Mouse (Mus musculus) liver, adult (tissue): ENCODE measurements around the gene Ciapin1.

ENCODE experiments used
- GATA4 ChIP-seq: IDR thresholded peaks from 2 replicates; pipeline ENCODE4 v1.6.1; 2014; ENCODE audit warnings: mild to moderate bottlenecking, low read length; ENCODE audit not compliant: insufficient replicate concordance

The Ciapin1 gene

DNA sequence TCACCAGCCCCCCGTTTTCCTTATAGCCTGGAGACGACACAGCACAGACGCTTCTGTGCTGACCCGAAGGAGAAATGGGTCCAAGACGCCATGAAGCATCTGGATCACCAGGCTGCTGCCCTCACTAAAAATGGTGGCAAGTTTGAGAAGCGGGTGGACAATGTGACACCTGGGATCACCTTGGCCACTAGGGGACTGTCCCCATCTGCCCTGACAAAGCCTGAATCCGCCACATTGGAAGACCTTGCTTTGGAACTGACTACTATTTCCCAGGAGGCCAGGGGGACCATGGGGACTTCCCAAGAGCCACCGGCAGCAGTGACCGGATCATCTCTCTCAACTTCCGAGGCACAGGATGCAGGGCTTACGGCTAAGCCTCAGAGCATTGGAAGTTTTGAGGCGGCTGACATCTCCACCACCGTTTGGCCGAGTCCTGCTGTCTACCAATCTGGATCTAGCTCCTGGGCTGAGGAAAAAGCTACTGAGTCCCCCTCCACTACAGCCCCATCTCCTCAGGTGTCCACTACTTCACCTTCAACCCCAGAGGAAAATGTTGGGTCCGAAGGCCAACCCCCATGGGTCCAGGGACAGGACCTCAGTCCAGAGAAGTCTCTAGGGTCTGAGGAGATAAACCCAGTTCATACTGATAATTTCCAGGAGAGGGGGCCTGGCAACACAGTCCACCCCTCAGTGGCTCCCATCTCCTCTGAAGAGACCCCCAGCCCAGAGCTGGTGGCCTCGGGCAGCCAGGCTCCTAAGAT lies 58.4 kb downstream of the Ciapin1 start:
- TF ChIP-seq GATA4, result no peak

DNA sequence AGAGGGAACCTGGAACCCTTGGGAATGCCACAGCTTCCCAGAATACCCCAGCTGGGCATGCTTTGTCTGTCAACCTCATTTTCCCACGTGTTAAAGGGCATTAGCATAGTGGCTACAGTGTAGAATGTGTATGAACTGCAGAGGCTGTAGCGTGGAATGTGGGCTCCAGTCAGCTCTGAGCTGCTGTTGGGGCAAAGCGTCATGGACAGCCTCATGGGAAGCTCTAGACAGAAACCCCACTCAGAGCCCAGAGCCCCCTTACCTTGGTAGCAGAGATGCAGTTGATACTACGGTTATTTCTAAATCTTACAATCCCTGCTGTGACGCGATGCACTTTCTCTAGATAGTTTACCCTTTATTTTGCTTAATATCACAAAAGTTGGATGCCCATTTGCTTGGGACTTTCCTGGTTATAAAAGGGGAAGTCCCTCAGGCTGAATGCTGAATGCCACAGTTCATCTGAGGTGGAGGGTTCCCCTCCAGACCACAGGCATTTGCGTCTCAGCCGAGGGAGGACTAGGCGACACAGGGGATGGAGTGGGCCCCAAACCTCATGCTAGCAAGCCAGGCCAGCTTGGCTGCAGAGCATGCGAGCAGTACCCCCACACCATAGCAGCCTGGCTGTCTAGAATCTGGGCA lies 59.1 kb downstream of the Ciapin1 start:
- no peak for TF ChIP-seq GATA4

DNA sequence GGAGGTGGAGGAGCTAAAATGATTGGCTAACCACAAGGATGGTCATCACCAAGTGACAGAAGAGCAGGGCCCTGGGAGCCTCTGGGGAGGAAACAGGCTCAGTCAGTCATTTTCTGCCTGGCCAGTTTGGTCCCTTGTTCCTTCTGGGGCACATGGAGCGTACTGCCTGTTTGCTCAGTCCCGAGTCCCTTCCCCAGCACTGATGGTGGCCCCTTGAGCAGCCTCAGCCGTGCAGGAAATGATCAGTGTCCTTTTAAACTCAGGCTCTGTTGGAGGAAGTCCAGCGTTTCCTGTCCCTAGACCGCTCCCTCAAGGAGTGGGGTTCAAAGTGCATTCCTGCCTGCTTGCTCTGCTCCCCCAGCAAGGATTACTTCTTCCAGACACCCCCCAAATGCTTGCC lies 59.7 kb downstream of the Ciapin1 start:
- no peak for TF ChIP-seq GATA4

DNA sequence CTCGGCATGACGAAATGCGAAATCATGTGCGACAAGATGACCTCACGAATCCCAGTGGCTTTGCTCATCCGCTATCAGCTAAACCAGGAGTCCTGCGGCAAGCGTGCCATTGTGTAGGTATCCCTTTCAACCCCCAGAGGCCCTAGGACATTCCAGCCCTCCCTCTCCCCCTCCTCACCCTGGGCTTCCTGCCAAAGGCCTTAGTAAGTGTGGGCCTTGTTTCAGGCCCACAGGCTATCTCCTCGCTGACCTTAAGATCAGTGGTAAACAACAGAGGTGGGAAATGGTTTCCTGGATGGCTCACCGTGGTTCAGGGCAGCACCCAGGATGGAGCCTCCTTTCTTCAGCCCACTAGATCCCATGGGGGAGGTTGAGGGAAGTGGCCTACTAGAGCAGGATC lies 60.1 kb downstream of the Ciapin1 start:
- TF ChIP-seq GATA4, result no peak

DNA sequence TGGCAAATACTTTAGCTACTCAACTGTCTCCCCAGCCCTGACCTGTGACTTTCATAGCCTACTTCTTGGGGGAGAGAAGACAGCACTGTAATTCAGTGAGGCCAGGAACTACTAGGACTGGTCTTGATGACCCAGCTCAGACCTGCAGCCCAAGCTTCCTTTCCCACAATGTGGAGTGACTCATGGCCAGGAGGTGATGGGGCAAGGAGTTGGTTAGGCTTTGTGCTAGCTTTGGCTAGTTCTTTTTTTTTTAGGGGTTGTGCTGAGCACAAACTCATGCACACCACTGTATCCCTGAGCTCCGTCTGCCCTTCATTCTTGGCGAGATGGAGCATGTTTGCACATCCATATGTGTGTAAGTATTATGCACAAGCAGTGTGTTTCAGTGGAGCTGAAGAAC lies 61.8 kb downstream of the Ciapin1 start:
- no peak for TF ChIP-seq GATA4

DNA sequence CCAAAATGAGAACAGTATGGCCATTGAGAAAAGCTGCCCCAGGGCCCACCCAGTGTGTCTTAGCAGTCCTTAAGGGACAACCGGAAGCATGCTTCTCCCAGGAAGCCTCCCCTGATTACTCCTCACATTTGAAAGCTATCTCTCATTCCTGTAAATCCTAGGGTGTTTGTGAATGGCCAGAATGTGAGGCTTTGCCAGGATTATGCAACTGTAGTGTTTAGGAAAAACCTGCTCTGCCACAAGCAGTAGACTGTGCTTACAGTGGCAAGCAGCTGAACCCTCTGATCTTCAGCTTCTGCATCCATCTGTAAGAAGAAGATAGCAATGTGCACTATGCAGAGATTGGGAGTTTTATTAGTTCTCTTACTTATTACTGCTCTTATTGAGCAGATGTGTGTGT lies 63.6 kb downstream of the Ciapin1 start:
- TF ChIP-seq GATA4, result no peak

DNA sequence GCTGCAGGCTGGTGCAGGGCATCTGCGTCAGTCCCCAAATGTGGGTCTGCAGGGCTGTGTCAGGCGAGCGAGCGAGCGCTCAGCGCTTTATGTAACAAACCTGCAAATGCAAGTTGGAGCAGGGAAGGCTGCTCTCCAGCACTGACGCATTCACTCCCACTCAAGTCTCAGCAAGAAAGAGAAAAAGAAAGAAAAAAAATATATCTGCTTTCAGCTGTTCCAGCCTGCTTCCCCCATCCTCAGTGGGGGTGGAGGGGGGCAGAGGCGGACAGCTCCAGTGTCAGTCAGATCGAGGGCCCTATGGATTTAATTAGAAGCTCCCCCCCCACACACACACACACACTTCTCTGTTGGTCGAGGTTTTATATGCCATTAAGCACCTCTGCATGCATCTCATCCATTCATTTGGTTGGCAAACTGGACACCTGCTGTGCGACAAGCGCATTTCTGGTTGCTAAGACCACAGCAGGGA lies 64.4 kb downstream of the Ciapin1 start:
- no peak for TF ChIP-seq GATA4

DNA sequence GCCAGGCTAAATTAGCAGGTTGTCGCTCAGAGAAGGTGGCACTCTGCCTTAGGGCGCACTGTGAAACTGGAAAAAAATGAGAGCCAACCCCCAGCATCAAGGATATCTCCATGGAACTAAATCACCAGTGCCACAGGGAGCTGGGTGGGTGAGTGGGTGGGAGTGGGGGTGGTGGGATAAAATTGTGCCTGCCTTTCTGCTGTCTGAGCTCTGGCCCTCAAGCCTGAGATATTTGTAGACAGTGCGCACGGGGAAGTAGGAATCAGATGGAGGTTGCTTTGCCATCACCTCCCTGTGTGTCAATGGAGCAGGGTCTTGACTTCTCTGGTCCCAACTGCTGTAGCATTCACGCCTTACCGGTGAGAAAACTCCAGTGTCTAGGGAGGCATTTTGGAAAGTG lies 65.1 kb downstream of the Ciapin1 start:
- no peak for TF ChIP-seq GATA4

DNA sequence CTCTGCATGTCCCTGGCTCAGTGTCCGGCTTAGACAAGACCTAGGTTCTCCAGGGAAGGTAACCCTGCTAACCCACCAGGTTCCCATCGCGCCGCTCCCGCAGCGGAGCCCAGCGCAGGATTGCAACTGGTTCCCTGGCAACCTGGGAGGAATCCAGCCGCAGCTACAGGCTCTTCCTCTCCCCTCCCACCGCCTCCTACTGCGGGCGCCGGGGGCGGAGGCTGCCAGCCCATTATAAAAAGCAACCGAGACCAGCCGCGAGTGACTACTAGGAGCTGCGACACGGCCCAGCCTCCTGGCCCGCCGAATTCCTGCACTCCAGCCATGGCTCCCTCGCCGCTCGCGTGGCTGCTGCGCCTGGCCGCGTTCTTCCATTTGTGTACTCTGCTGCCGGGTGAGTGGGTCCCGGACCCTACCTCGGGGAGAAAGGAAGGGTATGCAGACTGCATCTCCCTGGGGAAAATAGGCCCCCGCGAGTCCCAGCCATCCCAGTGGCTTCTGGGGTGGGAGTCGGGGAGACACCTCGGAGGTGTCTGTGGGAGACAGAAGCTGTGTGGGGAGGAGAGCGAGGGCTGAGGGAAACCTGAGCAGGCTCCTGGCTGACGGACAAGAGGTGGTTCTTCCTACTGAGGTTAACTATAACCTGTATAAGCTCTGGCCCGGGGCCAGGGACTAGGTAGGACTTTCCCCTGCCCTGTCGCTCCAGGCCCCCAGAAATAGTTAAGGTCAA lies 66.1 kb downstream of the Ciapin1 start, which contains the start of gene Cx3cl1:
Gene Cx3cl1, plus strand, starts transcription at position 69 of the 730 bp plus-strand sequence.
- no peak for TF ChIP-seq GATA4

DNA sequence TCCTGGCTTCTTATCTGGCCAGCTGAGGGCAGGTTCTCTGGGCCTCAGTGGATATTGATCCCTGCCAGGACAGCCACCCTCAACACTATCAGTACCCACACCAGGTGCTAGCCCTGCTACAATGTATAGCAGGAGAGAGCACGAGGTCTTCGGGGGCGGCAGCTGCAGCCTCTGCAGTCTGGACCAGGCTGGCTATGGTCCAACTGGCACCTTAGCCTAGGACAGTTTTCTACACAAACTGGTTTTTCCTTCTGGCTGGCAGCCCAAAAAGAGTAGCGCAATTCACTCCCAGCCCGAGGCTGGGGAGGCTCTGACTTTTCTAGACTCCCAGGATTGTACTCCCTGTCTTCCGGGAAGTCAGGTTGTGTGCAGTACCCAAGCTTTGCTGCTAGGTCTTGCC lies 67.2 kb downstream of the Ciapin1 start:
- no peak for TF ChIP-seq GATA4
